Mouse (Mus musculus): ENCODE data around the gene Ms4a1. TPM values are rescaled to one million over a fixed set of nuclear protein-coding genes. Genes with fewer than 3 reads are reported as not detected.
"Not testable (repeated sequence)": the region's sequence is repeated elsewhere in the genome, so short reads cannot be mapped to it uniquely, and the experiment has no call there.

Ms4a1 gene
- polyA plus RNA-seq (2015; fragmentation: Nextera tagmentation; extraction: Ambion mirVana) = not detected in 2 replicates

GRCm38 (mm10) chr19:11266052-11266845, at the start of gene Ms4a1:
TSS of gene Ms4a1 (minus strand) at chr19:11266241.
- no peak within 1 kb of the TSS for H3K9ac ChIP-seq (replicated peaks)
- H3K4me1 ChIP-seq = no peaks in the 10 kb centered on the region
- H3K4me2 ChIP-seq (replicated peaks) = no peak within 1 kb of the TSS
- no peak within 1 kb of the TSS for H3K4me3 ChIP-seq
- 88% methylated on average over 8 of the region's 8 CpGs for WGBS
- no peak within 1 kb of the TSS for H3K27ac ChIP-seq (replicated peaks)
- H3K27me3 ChIP-seq = no peaks in the 10 kb centered on the region
- no peaks in the 10 kb centered on the region for H3K36me3 ChIP-seq
- no peaks in the 10 kb centered on the region for H3K9me3 ChIP-seq
- no peak for ATAC-seq (replicated peaks)

- Histone ChIP-seq H3K4me1 (no peaks in the 10 kb centered on the region), H3K36me3 (no peaks in the 10 kb centered on the region), H3K9me3 (no peaks in the 10 kb centered on the region), H3K27ac (replicated peaks) (no peak within 1 kb of the TSS), H3K4me2 (replicated peaks) (no peak within 1 kb of the TSS), H3K9ac (replicated peaks) (no peak within 1 kb of the TSS), H3K4me3 (no peak within 1 kb of the TSS), H3K27me3 (no peaks in the 10 kb centered on the region)
- ATAC-seq (replicated peaks) = no peak
- 83% methylated on average over 1 of the region's 1 CpGs for whole genome bisulfite sequencing
Measured at GRCm38 (mm10) chr19:11314354-11314753, 48.3 kb upstream of the Ms4a1 start, which contains the start of gene Ms4a14. TSS of gene Ms4a14 (minus strand) at chr19:11314454.

GRCm38 (mm10) chr19:11308888-11309287, 42.8 kb upstream of the Ms4a1 start:
- Histone ChIP-seq H3K9ac (replicated peaks) (no peak overlapping the region), H3K4me1 (no peaks in the 10 kb centered on the region), H3K27ac (replicated peaks) (no peak overlapping the region), H3K27me3 (no peaks in the 10 kb centered on the region), H3K4me2 (replicated peaks) (no peak overlapping the region), H3K36me3 (no peaks in the 10 kb centered on the region), H3K4me3 (no peak overlapping the region), H3K9me3 (no peaks in the 10 kb centered on the region)
- ATAC-seq (replicated peaks) = no peak

- 27% methylated on average over 4 of the region's 4 CpGs for WGBS
- not testable (repeated sequence) for H3K27ac ChIP-seq (replicated peaks); ATAC-seq (replicated peaks); H3K4me1 ChIP-seq; H3K36me3 ChIP-seq; H3K4me2 ChIP-seq (replicated peaks); H3K9ac ChIP-seq (replicated peaks); H3K27me3 ChIP-seq; H3K4me3 ChIP-seq; H3K9me3 ChIP-seq
Measured at GRCm38 (mm10) chr19:11299529-11299928, 33.5 kb upstream of the Ms4a1 start.

DNA sequence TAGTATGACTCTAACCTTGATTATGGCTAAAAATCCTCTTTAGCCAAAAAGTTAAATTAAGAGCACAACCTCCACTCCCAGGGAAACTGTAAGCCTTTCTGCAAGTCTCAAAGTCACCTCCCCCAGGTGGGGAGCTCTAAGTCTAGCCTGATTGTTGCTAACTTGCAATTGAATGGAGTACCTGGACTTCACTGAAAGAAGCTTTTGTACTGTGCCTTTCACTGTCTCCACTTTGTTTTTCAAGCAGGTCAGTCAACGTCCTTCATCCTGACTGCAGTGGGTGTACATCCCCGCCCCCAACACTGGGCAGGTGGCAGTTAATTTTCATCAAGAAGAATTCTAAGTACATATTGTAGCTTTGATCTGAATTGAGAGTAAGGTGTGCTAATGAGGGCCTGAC, 32.9 kb upstream of the Ms4a1 start:
- WGBS = 30% methylated on average over 2 of the region's 2 CpGs
- Histone ChIP-seq H3K9ac (replicated peaks) (no peak overlapping the region), H3K4me1 (no peaks in the 10 kb centered on the region)

DNA sequence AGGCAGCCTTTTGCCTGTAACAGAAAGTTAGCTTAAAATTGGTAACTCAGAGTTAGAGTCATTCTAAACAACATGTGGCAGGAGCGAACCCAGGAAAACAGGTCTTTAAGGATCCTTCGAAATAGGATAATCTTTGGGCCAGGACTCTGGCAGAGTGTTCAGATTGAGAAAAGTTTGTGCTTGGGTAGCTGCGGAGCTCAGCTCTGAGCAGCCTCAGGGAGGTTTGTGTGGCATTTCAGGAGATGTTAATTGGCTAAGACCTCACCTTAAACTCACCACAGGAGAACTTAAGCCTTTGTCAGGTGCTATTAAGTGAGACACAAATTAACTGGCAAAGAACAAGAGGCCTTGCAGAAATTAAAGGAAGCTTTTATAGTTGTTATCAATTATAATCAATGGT, 27.6 kb upstream of the Ms4a1 start:
- not testable (repeated sequence) for H3K4me1 ChIP-seq; H3K36me3 ChIP-seq; H3K9ac ChIP-seq (replicated peaks); H3K27me3 ChIP-seq; H3K4me3 ChIP-seq; H3K9me3 ChIP-seq; ATAC-seq (replicated peaks); H3K27ac ChIP-seq (replicated peaks)
- peak overlapping the region; percentile 47 for H3K4me2 ChIP-seq (replicated peaks)
- WGBS = 5% methylated on average over 3 of the region's 3 CpGs

More for the DNA sequence above, 32.9 kb upstream of the Ms4a1 start:
- Histone ChIP-seq H3K4me3 (no peak overlapping the region), H3K27ac (replicated peaks) (no peak overlapping the region), H3K4me2 (replicated peaks) (no peak overlapping the region), H3K27me3 (no peaks in the 10 kb centered on the region), H3K36me3 (no peaks in the 10 kb centered on the region), H3K9me3 (no peaks in the 10 kb centered on the region)
- ATAC-seq (replicated peaks) = no peak

- Histone ChIP-seq H3K36me3 (no peaks in the 10 kb centered on the region), H3K27ac (replicated peaks) (no peak overlapping the region), H3K27me3 (no peaks in the 10 kb centered on the region), H3K4me3 (peak overlapping the region; percentile 37), H3K9ac (replicated peaks) (peak overlapping the region; percentile 32), H3K4me1 (no peaks in the 10 kb centered on the region), H3K9me3 (no peaks in the 10 kb centered on the region), H3K4me2 (replicated peaks) (peak overlapping the region; percentile 47)
- WGBS = 9% methylated on average over 12 of the region's 12 CpGs
- no peak for ATAC-seq (replicated peaks)
Measured at GRCm38 (mm10) chr19:11292990-11293389, 26.9 kb upstream of the Ms4a1 start.

- ATAC-seq (replicated peaks) = no peak
- whole genome bisulfite sequencing = 87% methylated on average over 2 of the region's 2 CpGs
- no peaks in the 10 kb centered on the region for H3K36me3 ChIP-seq
Measured at GRCm38 (mm10) chr19:11283773-11284172, 17.7 kb upstream of the Ms4a1 start, which contains the start of gene Ms4a5. TSS of gene Ms4a5 (minus strand) at chr19:11283873.

DNA sequence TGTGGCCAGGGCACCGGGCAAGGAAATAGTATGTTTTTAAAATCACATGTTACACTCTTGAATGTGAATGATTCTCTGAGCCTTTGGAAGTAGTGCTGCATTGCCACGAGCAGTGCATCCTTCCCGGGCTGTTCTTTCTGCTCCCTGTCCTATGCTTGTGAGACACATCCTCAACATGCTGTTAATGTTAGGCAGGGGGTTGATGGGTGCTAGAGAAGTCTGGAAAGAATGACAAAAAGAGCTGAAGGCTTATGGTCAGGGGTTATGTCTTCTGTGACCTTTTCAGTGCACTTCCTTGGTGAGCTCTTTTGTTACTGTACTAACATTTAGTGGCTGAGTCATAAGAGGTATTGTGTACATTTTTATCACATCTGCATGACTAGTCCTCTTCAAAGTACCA, 14.2 kb upstream of the Ms4a1 start:
- Histone ChIP-seq H3K4me2 (replicated peaks) (no peak overlapping the region), H3K27ac (replicated peaks) (no peak overlapping the region), H3K4me1 (no peaks in the 10 kb centered on the region), H3K27me3 (no peaks in the 10 kb centered on the region), H3K36me3 (no peaks in the 10 kb centered on the region), H3K9ac (replicated peaks) (no peak overlapping the region), H3K9me3 (no peaks in the 10 kb centered on the region), H3K4me3 (no peak overlapping the region)
- 91% methylated on average over 3 of the region's 3 CpGs for WGBS
- ATAC-seq (replicated peaks) = no peak

More at GRCm38 (mm10) chr19:11283773-11284172, 17.7 kb upstream of the Ms4a1 start, which contains the start of gene Ms4a5:
- Histone ChIP-seq H3K9me3 (no peaks in the 10 kb centered on the region), H3K4me1 (no peaks in the 10 kb centered on the region), H3K4me3 (no peak within 1 kb of the TSS), H3K27me3 (no peaks in the 10 kb centered on the region), H3K4me2 (replicated peaks) (no peak within 1 kb of the TSS), H3K9ac (replicated peaks) (no peak within 1 kb of the TSS), H3K27ac (replicated peaks) (no peak within 1 kb of the TSS)

- no peaks in the 10 kb centered on the region for H3K9me3 ChIP-seq
- H3K4me3 ChIP-seq = no peak overlapping the region
- H3K4me1 ChIP-seq = no peaks in the 10 kb centered on the region
- H3K27ac ChIP-seq (replicated peaks) = no peak overlapping the region
- H3K4me2 ChIP-seq (replicated peaks) = no peak overlapping the region
- H3K9ac ChIP-seq (replicated peaks) = no peak overlapping the region
- WGBS = 64% methylated on average over 5 of the region's 5 CpGs
- ATAC-seq (replicated peaks) = no peak
- no peaks in the 10 kb centered on the region for H3K27me3 ChIP-seq
- no peaks in the 10 kb centered on the region for H3K36me3 ChIP-seq
Measured at GRCm38 (mm10) chr19:11276431-11276830, 10.4 kb upstream of the Ms4a1 start.

GRCm38 (mm10) chr19:11266956-11267355, 915 bp upstream of the Ms4a1 start:
- Histone ChIP-seq H3K4me1 (no peaks in the 10 kb centered on the region), H3K4me2 (replicated peaks) (no peak overlapping the region), H3K9me3 (no peaks in the 10 kb centered on the region), H3K27ac (replicated peaks) (no peak overlapping the region), H3K27me3 (no peaks in the 10 kb centered on the region), H3K9ac (replicated peaks) (no peak overlapping the region), H3K36me3 (no peaks in the 10 kb centered on the region), H3K4me3 (no peak overlapping the region)
- ATAC-seq (replicated peaks) = no peak
- WGBS = 81% methylated on average over 4 of the region's 4 CpGs

DNA sequence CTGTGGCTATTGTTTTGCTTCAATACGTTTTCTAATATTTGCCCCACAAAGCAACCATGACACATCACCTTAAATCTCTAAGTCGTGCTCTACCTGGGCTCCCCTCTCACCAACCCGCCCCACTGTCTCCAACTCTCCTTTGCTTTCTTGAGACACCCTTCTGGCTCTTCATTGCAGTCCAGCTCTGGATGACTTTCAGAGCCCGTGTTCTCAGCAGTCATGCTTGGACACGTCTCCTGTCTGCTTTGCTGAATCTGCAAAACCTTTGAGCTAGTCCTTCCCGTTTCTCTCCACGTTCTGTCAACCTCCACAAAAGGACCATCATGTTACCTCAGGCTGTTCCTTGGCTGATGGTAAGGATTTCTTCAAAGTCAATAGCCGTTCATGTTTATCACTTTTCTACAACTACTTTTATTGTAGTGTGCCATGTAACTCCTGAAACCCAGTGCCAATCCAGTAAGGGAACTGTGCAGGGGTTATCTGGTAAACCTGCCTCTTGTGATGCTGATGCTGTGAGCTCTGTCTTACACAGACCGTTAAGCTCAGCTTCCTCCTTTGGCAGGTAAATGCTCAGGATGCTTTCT, 1.3 kb downstream of the Ms4a1 start:
- no peak overlapping the region for H3K9ac ChIP-seq (replicated peaks)
- ATAC-seq (replicated peaks) = no peak
- H3K4me3 ChIP-seq = no peak overlapping the region
- no peak overlapping the region for H3K27ac ChIP-seq (replicated peaks)
- 86% methylated on average over 9 of the region's 9 CpGs for WGBS
- H3K4me2 ChIP-seq (replicated peaks) = no peak overlapping the region
- H3K36me3 ChIP-seq = no peaks in the 10 kb centered on the region
- H3K4me1 ChIP-seq = no peaks in the 10 kb centered on the region
- H3K27me3 ChIP-seq = no peaks in the 10 kb centered on the region
- H3K9me3 ChIP-seq = no peaks in the 10 kb centered on the region

Measured in forebrain, embryonic 15.5 days (tissue).